Mouse (Mus musculus): ENCODE measurements around the gene Vmn1r70. TPM values are rescaled to one million over a fixed set of nuclear protein-coding genes. Genes with fewer than 3 reads are reported as not detected.

Vmn1r70 gene
- not detected in 2 replicates for polyA plus RNA-seq (2014; fragmentation: Nextera tagmentation; extraction: Ambion mirVana)

DNA sequence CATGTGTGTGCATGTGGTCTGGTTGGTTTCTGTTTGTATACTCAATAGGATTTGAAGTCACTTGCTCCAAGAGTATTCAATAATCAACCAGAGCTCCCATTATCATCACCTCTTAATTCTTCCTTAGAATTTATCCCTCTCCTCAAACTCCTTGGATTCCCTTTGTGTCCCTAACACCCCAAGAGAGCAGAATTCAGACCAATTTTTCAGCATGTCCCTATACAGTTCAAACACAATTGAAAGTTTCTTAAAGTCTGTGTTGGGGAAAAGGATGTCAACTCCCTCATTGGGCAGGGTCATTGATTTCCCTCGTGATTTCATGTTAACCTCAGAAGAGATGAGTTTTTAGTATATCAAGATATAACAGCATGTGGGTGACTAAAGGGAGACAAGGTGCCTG lies at the start of gene Vmn1r70:
Gene Vmn1r70 (plus strand): TSS at position 301 of the 400 bp plus-strand sequence.
- no peak within 1 kb of the TSS for H3K4me3 ChIP-seq (ENCODE audit: low read depth, low read length)
- H3K4me1 ChIP-seq (ENCODE audit: control insufficient read depth, insufficient read depth, low read length): no peaks in the 10 kb centered on the region
- DNase-seq (ENCODE audit: low spot score) (no peak), ATAC-seq (no peak)
- no peak within 1 kb of the TSS for H3K4me2 ChIP-seq (ENCODE audit: low read length)
- H3K27me3 ChIP-seq (replicated peaks; ENCODE audit: control insufficient read depth, insufficient read depth, low read length): no peaks in the 10 kb centered on the region
- H3K9ac ChIP-seq (ENCODE audit: low read length): no peak within 1 kb of the TSS
- no peak within 1 kb of the TSS for H3K27ac ChIP-seq (ENCODE audit: low read depth, low read length)
- no peaks in the 10 kb centered on the region for H3K36me3 ChIP-seq (ENCODE audit: control insufficient read depth, insufficient read depth, low read length)
- peaks cover 8% of the 10 kb centered on the region; the same call in 1 of the 2 replicates for H3K9me3 ChIP-seq (replicated peaks; ENCODE audit: control insufficient read depth, low read length)
- WGBS: 80% methylated on average over 1 of the region's 1 CpGs

GRCm38 (mm10) chr7:10613559-10613958 lies 17.8 kb upstream of the Vmn1r70 start, which contains the start of gene Vmn1r69:
TSS of gene Vmn1r69 (minus strand) at chr7:10613659.
- 0 out of 2 replicates have a peak, but pooled peaks cover 9% of the 10 kb centered on the region for H3K9me3 ChIP-seq (replicated peaks; ENCODE audit: control insufficient read depth, low read length)
- H3K4me3 ChIP-seq (ENCODE audit: low read depth, low read length): no peak within 1 kb of the TSS
- no peak within 1 kb of the TSS for H3K9ac ChIP-seq (ENCODE audit: low read length)
- ATAC-seq (no peak), DNase-seq (ENCODE audit: low spot score) (no peak)
- H3K27ac ChIP-seq (ENCODE audit: low read depth, low read length): no peak within 1 kb of the TSS
- H3K4me2 ChIP-seq (ENCODE audit: low read length): no peak within 1 kb of the TSS
- H3K4me1 ChIP-seq (ENCODE audit: control insufficient read depth, insufficient read depth, low read length): no peaks in the 10 kb centered on the region
- no peaks in the 10 kb centered on the region for H3K36me3 ChIP-seq (ENCODE audit: control insufficient read depth, insufficient read depth, low read length)
- H3K27me3 ChIP-seq (replicated peaks; ENCODE audit: control insufficient read depth, insufficient read depth, low read length): no peaks in the 10 kb centered on the region

Other genes starting within 250 kb of the Vmn1r70 start
- gene Vmn1r67, start 188.2 kb upstream of the Vmn1r70 start, polyA plus RNA-seq (2014; fragmentation: Nextera tagmentation; extraction: Ambion mirVana): not detected in 2 replicates
- gene Zik1, start 136.1 kb upstream of the Vmn1r70 start, polyA plus RNA-seq (2014; fragmentation: Nextera tagmentation; extraction: Ambion mirVana): 63.4 and 65.4 TPM in 2 replicates
- gene Vmn1r68, start 73.0 kb upstream of the Vmn1r70 start, polyA plus RNA-seq (2014; fragmentation: Nextera tagmentation; extraction: Ambion mirVana): not detected in 2 replicates
- not detected in 2 replicates for gene Vmn1r69, start 17.9 kb upstream of the Vmn1r70 start, polyA plus RNA-seq (2014; fragmentation: Nextera tagmentation; extraction: Ambion mirVana)
- gene Nlrp4b, start 56.3 kb downstream of the Vmn1r70 start, polyA plus RNA-seq (2014; fragmentation: Nextera tagmentation; extraction: Ambion mirVana): not detected in 2 replicates
- gene Vmn1r71, start 122.8 kb downstream of the Vmn1r70 start, polyA plus RNA-seq (2014; fragmentation: Nextera tagmentation; extraction: Ambion mirVana): not detected in 2 replicates

Data from forebrain, embryonic 14.5 days (tissue).